Mouse (Mus musculus) CD4-positive, CD25-positive, alpha-beta regulatory T cell, adult 2 months (primary cell): ENCODE results near the gene Psma1.

Source experiments
- DNase-seq: peaks from one replicate; pipeline ENCODE4 v3.0.0-alpha.2; 2012; ENCODE audit warnings: low read depth, low spot score

The Psma1 gene

DNA sequence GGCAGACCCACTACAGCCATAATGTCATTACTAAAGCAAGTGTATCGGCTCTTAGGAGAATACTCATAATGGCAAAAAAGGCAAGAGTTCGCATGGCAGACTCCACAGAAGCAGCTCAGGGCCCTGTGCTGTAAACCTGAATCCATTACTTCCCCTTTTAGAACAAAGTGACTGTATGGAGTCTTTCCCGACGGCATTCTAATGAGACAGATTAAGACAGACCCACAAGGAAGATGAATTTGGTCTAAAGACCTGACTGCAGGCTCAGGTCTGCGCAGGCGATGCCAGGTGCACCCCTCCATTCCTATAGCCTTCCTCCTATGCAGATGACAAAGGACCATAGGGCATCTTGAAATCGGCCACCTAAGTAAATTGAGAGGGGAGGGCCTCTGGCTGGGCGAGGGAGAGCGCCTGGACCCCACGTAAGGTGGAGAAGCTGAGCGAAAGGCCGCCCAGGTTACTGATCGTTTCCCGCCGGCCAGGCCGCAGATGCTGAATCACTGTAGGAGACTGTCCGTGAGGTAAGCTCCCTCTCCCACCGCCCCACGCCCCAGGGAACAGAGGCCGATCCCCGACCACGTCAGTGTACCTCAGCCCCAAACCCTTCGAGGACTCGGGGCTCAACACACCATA is 430 bp downstream of the Psma1 start:
- DNase-seq = no peak

- DNase-seq = no peak
Measured at GRCm38 (mm10) chr7:114268446-114268845, 7.5 kb downstream of the Psma1 start.

- peak; percentile 94 for DNase-seq
Measured at GRCm38 (mm10) chr7:114253885-114254833, 21.8 kb downstream of the Psma1 start, which contains the start of gene Copb1. Gene Copb1, minus strand, starts transcription at chr7:114254711.

GRCm38 (mm10) chr7:114251684-114252083 is 24.2 kb downstream of the Psma1 start:
- DNase-seq = peak; percentile 17

GRCm38 (mm10) chr7:114233980-114234379 is 41.9 kb downstream of the Psma1 start:
- DNase-seq = peak; percentile 30

GRCm38 (mm10) chr7:114232982-114233381 is 42.9 kb downstream of the Psma1 start:
- DNase-seq = peak; percentile 22

DNA sequence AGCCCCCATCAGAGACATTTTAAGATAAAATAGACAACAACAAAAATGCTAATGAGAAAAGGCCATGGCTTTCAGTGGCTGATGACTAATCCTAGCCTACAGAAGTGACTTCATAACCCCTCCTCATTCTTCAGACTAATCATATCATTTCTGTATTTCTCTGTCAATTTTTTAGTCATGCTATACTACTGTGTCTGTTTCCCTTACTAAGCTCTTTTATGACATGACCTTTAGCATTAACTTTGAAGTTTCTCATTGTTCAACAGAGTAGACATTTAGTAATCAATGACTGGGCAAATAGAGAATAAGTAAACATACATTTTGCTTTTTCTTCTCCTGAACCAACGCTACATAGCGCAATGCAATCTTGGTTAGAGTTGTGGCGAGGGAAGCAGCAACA is 44.1 kb downstream of the Psma1 start:
- DNase-seq = no peak

DNA sequence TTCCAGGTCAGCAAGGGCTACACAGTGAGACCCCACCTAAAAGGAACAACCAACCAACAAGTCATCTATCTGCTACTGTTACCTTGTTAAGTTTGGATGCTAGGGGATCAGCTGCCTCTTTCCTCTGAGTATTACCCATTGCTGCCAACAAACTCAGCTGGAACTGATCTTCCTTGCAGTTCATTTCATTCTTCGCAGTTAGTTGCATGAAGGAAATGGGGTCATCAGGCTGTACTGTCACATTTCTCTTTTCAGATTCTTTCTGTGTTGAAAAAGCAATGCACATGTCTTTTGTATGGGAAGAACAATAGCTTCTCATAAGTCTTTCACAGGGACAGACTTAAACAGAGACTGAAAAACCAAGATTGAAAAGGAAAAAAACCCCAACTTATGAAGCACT is 49.4 kb downstream of the Psma1 start:
- DNase-seq = no peak

DNA sequence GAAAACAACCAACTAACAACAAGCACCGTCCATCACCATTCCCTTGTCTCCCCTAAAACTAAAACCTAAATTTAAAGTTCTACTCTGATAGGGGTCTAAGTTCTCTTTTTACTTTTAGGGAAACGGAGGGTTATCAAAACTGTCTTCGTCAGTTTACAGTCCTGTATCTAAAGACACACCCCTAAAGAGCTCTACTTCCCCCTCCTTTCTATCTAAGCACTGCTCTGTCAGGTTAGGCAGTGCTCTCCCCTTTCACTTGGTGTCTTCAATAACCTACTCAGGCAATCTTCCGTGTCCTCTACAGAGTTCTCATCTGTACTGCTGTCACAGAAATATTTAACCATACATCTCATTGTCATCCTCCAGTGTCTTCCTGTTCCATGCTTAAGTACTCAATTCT is 55.5 kb downstream of the Psma1 start:
- DNase-seq = no peak

GRCm38 (mm10) chr7:114216908-114217307 is 59.0 kb downstream of the Psma1 start:
- no peak for DNase-seq
